Mouse (Mus musculus): ENCODE data around the gene Tmed3.

DNA sequence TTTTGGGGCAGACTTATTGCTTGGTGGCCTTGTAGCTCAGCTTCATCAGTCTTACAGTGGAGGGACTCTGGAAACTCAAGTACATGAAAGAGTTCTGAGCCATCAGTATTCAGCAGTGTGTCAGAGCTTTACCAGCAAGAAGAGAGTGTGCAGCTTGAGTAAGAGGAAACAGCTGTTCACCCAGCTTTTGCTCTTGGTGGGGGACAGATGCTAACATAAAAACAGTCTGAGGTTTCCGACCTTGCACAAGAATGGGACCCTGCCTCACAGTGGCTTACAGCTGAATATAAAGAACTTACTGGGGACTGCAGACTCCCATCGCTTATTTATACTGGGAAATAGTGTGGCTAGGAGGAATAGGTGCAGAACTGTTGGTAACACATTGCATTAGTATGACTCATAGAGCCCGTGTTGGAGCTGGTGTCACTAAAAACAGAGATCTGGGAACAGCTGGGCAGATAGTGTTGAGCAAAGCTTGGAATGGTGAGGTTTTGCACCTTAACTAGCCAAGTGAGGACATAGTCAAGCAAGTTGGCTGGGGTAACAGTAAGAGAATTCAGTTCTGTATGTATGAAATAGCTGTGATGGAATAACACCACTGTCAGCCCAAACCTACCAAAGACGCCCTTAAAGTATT, 37.4 kb downstream of the Tmed3 start:
- TF ChIP-seq CTCF (IDR thresholded peaks at IDR 0.05; ENCODE audit: insufficient read depth, low read length) (no peak), POLR2A (IDR thresholded peaks at IDR 0.05; ENCODE audit: borderline replicate concordance, extremely low read depth, low read depth, low read length) (no peak)
